Mouse (Mus musculus) hindbrain, embryonic 14.5 days (tissue): ENCODE results near the gene Gm20489. TPM values are rescaled to one million over a fixed set of nuclear protein-coding genes. Genes with fewer than 3 reads are reported as not detected.

ENCODE experiments used
- ATAC-seq: fragments of 200-750 bp; cut with Nextera tagmentation; 2 replicates; pipeline ENCODE4 v1.8.0; 2017; ENCODE audit warnings: moderate number of reproducible peaks, mild to moderate bottlenecking, moderate TSS enrichment, moderate library complexity; ENCODE audit not compliant: low FRiP score
- DNase-seq: peaks from one replicate; pipeline ENCODE4 v3.0.0-alpha.2; 2015; ENCODE audit warnings: low spot score
- H3K27ac ChIP-seq: fragments of 300-500 bp; sonication (generic); 2 replicates; pipeline ENCODE4 v1.5.1; 2014; ENCODE audit warnings: mild to moderate bottlenecking, moderate library complexity
- H3K27me3 ChIP-seq: fragments of 300-500 bp; sonication (generic); 2 replicates; pipeline ENCODE4 v1.6.1; 2014; ENCODE audit warnings: mild to moderate bottlenecking, low read length, mixed read lengths; ENCODE audit not compliant: control insufficient read depth, insufficient read depth
- H3K36me3 ChIP-seq: fragments of 300-500 bp; sonication (generic); replicated peaks from 2 replicates; pipeline ENCODE4 v1.6.1; 2014; ENCODE audit not compliant: control insufficient read depth, insufficient read depth
- H3K4me1 ChIP-seq: fragments of 300-500 bp; sonication (generic); replicated peaks from 2 replicates; pipeline ENCODE4 v1.6.1; 2014; ENCODE audit warnings: antibody characterized with exemption, low read length, mixed read lengths; ENCODE audit not compliant: control insufficient read depth, insufficient read depth
- H3K4me2 ChIP-seq: fragments of 300-500 bp; sonication (generic); replicated peaks from 2 replicates; pipeline ENCODE4 v1.6.1; 2014; ENCODE audit warnings: mild to moderate bottlenecking, moderate library complexity
- H3K4me3 ChIP-seq: fragments of 300-500 bp; sonication (generic); replicated peaks from 2 replicates; pipeline ENCODE4 v1.5.1; 2014; ENCODE audit warnings: mild to moderate bottlenecking, low read length
- H3K9ac ChIP-seq: fragments of 300-500 bp; sonication (generic); 2 replicates; pipeline ENCODE4 v1.6.1; 2014
- H3K9me3 ChIP-seq: fragments of 300-500 bp; sonication (generic); 2 replicates; pipeline ENCODE4 v1.6.1; 2016; ENCODE audit warnings: low read length; ENCODE audit not compliant: control insufficient read depth
- WGBS: fragments of 180-500 bp; shearing (Covaris S2); extraction: QIAGEN DNeasy Blood & Tissue Kit; methylation state at CpG from one replicate; pipeline ENCODE4 v1.1.7; 2014; 5-methylcytosine and 5-hydroxymethylcytosine counted together
- polyA plus RNA-seq: library from polyadenylated mRNA; unstranded; fragments of >200 nt; fragmentation: Nextera tagmentation; extraction: Ambion mirVana; gene quantifications from 2 replicates; pipeline ENCODE4 v1.2.1, GENCODE M21; 2014

Gm20489 gene
- polyA plus RNA-seq, 1 experiment from 2014 or later, result not detected

GRCm38 (mm10) chrX:101268025-101268754 is 633 bp downstream of the Gm20489 start, which contains the start of gene Il2rg:
Gene Il2rg, minus strand, starts transcription at chrX:101268255.
- Histone ChIP-seq H3K4me2 (no peak within 1 kb of the TSS), H3K9ac (no peak within 1 kb of the TSS), H3K9me3 (no peaks in the 10 kb centered on the region), H3K4me3 (no peak within 1 kb of the TSS), H3K27ac (no peak within 1 kb of the TSS), H3K4me1 (no peaks in the 10 kb centered on the region), H3K36me3 (no peaks in the 10 kb centered on the region), H3K27me3 (no peaks in the 10 kb centered on the region)
- WGBS, result 76% methylated on average over 5 of the region's 5 CpGs
- no peak for DNase-seq
- no peak for ATAC-seq

- Histone ChIP-seq H3K9me3 (no peaks in the 10 kb centered on the region), H3K27ac (no peak overlapping the region), H3K36me3 (no peaks in the 10 kb centered on the region), H3K9ac (no peak overlapping the region), H3K4me3 (no peak overlapping the region), H3K27me3 (no peaks in the 10 kb centered on the region), H3K4me1 (no peaks in the 10 kb centered on the region), H3K4me2 (no peak overlapping the region)
- DNase-seq, result no peak
- no peak for ATAC-seq
- 90% methylated on average over 6 of the region's 6 CpGs for WGBS
Measured at GRCm38 (mm10) chrX:101266631-101267030, 2.2 kb downstream of the Gm20489 start.

- H3K4me1 ChIP-seq, result no peaks in the 10 kb centered on the region
Measured at GRCm38 (mm10) chrX:101263892-101264291, 4.9 kb downstream of the Gm20489 start, which contains the start of gene Gm614. Gene Gm614, minus strand, starts transcription at chrX:101263992.

GRCm38 (mm10) chrX:101260441-101261325 is 8.1 kb downstream of the Gm20489 start:
- H3K4me3 ChIP-seq, result no peak overlapping the region
- H3K27me3 ChIP-seq, result no peaks in the 10 kb centered on the region
- no peaks in the 10 kb centered on the region for H3K36me3 ChIP-seq
- peak overlapping the region; percentile 51 for H3K27ac ChIP-seq
- no peaks in the 10 kb centered on the region for H3K9me3 ChIP-seq
- DNase-seq, result no peak
- no peak overlapping the region for H3K9ac ChIP-seq
- WGBS, result 17% methylated on average over 9 of the region's 13 CpGs
- no peak overlapping the region for H3K4me2 ChIP-seq
- peak; percentile 61; the same call in 1 of the 2 replicates for ATAC-seq
- H3K4me1 ChIP-seq, result no peaks in the 10 kb centered on the region

More at GRCm38 (mm10) chrX:101263892-101264291, 4.9 kb downstream of the Gm20489 start, which contains the start of gene Gm614:
- H3K9ac ChIP-seq, result no peak within 1 kb of the TSS
- DNase-seq (no peak), ATAC-seq (no peak)
- no peaks in the 10 kb centered on the region for H3K27me3 ChIP-seq
- 80% methylated on average over 1 of the region's 1 CpGs for WGBS
- H3K4me3 ChIP-seq, result no peak within 1 kb of the TSS
- H3K9me3 ChIP-seq, result no peaks in the 10 kb centered on the region
- no peaks in the 10 kb centered on the region for H3K36me3 ChIP-seq
- no peak within 1 kb of the TSS for H3K4me2 ChIP-seq
- no peak within 1 kb of the TSS for H3K27ac ChIP-seq

GRCm38 (mm10) chrX:101256603-101257002 is 12.2 kb downstream of the Gm20489 start:
- ATAC-seq, result no peak
- Histone ChIP-seq H3K4me2 (no peak overlapping the region), H3K4me3 (no peak overlapping the region), H3K36me3 (no peaks in the 10 kb centered on the region), H3K4me1 (no peaks in the 10 kb centered on the region), H3K27ac (no peak overlapping the region), H3K9me3 (no peaks in the 10 kb centered on the region), H3K27me3 (no peaks in the 10 kb centered on the region), H3K9ac (no peak overlapping the region)
- WGBS, result 83% methylated on average over 13 of the region's 13 CpGs
- no peak for DNase-seq

- H3K36me3 ChIP-seq, result no peaks in the 10 kb centered on the region
- H3K9me3 ChIP-seq, result no peaks in the 10 kb centered on the region
- H3K27me3 ChIP-seq, result no peaks in the 10 kb centered on the region
- no peaks in the 10 kb centered on the region for H3K4me1 ChIP-seq
- no peak overlapping the region for H3K27ac ChIP-seq
- ATAC-seq (no peak), DNase-seq (no peak)
- peak overlapping the region; percentile 68 for H3K4me2 ChIP-seq
- peak overlapping the region; percentile 45 for H3K9ac ChIP-seq
- WGBS, result 8% methylated on average over 26 of the region's 26 CpGs
- H3K4me3 ChIP-seq, result peak overlapping the region; percentile 46
Measured at GRCm38 (mm10) chrX:101254740-101255139, 14.1 kb downstream of the Gm20489 start.

- H3K9me3 ChIP-seq, result no peaks in the 10 kb centered on the region
- peak; percentile 91 for ATAC-seq
Measured at GRCm38 (mm10) chrX:101253952-101254729, 14.7 kb downstream of the Gm20489 start, which contains the start of gene Foxo4. Gene Foxo4, plus strand, starts transcription at chrX:101254528.

GRCm38 (mm10) chrX:101245011-101245410 is 23.8 kb downstream of the Gm20489 start:
- no peak overlapping the region for H3K27ac ChIP-seq
- WGBS, result 14% methylated on average over 1 of the region's 1 CpGs
- no peak for DNase-seq
- no peak overlapping the region for H3K4me2 ChIP-seq
- no peaks in the 10 kb centered on the region for H3K9me3 ChIP-seq
- no peak for ATAC-seq
- H3K4me1 ChIP-seq, result no peaks in the 10 kb centered on the region
- no peak overlapping the region for H3K9ac ChIP-seq
- H3K27me3 ChIP-seq, result no peaks in the 10 kb centered on the region
- H3K36me3 ChIP-seq, result no peaks in the 10 kb centered on the region
- H3K4me3 ChIP-seq, result no peak overlapping the region

More at GRCm38 (mm10) chrX:101253952-101254729, 14.7 kb downstream of the Gm20489 start, which contains the start of gene Foxo4:
- no peaks in the 10 kb centered on the region for H3K36me3 ChIP-seq
- peak within 1 kb of the TSS; percentile 68 for H3K4me2 ChIP-seq
- DNase-seq, result peak; percentile 80
- H3K4me3 ChIP-seq, result peak within 1 kb of the TSS; percentile 46
- no peak within 1 kb of the TSS for H3K27ac ChIP-seq
- H3K27me3 ChIP-seq, result no peaks in the 10 kb centered on the region
- no peaks in the 10 kb centered on the region for H3K4me1 ChIP-seq
- WGBS, result 18% methylated on average over 46 of the region's 47 CpGs
- H3K9ac ChIP-seq, result peak within 1 kb of the TSS; percentile 45
